Mouse (Mus musculus) frontal cortex, adult (tissue): ENCODE measurements around the gene 1190005I06Rik.
A peak's percentile ranks its signal among the peaks of the same experiment; 100 is the strongest.

Source experiments
- ATAC-seq: cut with Nextera tagmentation; 2 replicates; pipeline ENCODE4 v1.9.2; 2017; ENCODE audit warnings: mild to moderate bottlenecking, moderate library complexity, mixed read lengths; ENCODE audit not compliant: low TSS enrichment

The 1190005I06Rik gene

DNA sequence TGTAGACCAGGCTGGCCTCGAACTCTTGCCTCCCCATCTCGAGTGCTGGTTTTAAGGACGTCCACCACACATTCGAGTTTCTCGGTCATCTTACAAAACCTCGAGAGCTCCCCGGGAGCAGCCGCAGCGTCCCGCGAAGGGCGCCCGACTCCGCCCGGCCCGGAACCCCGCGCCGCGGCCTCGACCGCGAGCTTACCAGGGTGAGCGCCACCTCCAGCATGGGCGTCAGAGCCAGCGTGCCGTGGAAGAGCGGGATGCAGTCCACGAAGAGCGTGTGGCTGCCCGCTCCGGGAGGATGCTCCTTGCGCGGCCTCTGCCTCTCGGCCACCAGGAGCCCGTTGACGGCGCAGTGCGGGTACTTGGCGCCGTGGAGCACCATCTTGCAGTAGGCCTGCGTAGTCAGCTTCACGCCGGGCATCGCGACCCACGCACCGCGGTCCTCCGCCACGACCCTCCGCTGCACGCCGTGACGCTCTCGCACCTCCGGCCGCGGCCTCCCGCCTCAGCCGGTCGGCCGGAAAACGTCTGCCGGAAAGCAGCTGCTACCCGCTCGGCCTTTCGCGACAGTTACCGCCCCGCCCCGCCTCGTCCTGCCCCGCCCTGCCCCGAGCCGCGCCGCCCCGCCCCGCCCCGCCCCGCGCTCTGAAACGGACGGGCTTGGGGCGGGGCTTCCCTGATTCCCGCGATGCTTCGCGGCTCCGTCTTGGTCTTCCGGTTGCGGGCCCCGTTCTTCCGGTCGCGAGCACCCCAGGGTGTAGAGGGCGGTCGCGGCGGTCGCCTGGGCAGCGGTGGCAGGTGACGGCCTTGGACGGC is 20.3 kb upstream of the 1190005I06Rik start, which contains the start of the genes Gm27021 and Cox4i1:
TSS of gene Gm27021 (minus strand) at position 519 of the 813 bp plus-strand sequence.
TSS of gene Cox4i1 (plus strand) at position 662 of the 813 bp plus-strand sequence.
- peak; percentile 85 for ATAC-seq

DNA sequence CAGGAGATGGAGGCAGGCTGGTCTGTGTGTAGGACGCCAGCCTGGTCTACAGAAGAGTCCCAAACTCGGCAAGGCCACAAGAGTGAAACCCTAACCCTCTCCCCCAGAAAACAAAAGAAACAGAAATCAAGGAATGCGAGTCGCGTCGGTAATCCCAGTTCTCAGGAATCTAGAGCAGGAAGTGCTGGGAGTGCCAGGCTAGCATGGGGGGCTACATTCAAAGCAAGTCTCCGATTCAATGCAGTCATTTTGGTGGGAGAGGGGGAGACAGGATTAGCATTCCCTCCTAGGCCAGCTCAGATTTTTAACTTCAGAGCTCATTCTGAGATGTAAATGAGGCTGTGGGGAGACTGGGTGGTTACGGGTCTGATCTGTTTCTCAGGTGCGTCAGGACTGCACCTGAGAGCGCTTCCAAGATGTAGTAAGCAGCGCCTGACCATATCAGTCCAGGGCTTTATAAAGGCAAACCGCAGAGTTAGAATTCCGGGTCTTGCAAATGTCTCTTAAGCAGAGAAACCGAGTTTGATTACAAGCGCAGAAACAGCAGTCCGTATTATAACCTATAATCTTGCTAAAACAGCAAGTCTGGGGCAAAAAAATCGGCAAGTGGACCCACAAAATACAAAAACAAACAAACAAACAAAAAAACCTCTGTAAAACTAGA is 19.5 kb upstream of the 1190005I06Rik start:
- no peak for ATAC-seq

DNA sequence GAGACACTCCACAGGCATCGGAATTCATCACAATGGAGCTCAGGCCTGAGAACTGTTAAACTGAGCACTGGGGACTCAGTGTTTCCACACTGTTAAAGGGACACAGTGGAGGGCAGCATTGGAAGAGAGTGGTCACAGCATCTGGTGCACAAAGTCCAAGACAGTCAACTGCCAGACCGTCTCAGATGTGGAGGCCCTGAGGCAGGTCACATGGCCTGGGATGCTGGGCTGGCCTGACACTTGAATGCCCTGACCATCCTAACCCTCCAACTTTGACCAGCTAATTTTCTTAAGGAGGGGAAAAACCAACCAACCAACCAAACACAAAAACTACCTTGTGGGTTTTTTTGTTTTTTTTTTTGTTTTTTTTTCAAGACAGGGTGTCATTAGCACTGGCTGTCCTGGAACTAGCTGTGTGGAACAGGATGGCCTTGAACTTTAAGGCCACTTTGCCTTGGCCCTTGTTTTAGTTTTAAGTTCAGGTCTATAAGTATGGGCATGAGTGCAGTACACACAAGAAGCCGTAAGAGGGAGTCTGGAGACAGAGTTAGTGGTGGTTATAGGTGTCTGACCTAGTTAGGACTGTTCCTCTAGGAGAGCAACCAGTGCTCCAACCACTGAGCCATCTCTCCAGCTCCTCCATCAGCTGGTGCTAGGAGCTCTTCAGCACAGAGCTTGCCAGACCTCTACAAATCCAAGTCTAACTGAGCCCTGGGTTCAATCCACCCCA is 18.5 kb upstream of the 1190005I06Rik start:
- no peak for ATAC-seq

DNA sequence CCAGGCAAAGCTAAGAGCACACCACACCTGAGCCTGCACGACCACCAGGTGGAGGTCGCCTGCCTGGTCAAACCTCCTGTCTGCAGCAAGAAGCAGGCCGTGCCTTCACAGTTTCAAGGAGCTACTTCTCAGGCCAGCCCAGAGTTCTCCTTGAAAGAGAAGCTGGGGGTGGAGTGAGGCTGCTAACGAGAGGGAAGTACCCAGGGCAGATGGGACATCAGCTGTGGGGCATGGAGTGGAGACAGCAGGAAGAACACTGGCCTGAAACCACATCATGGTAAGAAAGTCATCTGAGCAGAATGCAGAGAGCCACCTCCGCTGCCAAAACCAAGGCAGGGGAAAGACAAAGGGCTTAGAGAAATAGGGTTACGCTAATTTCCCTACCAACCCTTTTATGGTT is 17.1 kb upstream of the 1190005I06Rik start:
- ATAC-seq, result no peak

DNA sequence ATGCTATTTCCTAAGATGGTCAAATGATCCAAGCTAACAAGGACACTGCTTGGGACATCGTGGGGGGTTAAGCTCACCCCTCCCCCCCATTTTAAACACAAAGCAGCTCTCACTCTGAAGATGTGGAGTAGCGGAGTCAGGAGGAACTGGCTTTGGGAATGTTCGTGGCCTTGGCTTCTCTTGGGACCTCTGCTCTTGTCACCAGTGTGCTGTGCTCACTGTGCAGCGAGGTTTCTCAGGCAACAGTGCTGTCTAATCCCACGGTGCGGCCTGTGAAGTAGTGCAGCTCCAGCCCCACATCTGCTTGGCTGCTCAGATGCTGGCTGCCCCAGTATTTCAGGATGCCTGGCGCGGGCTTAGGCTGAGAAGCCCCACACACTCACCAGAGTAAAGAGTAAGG is 10.0 kb upstream of the 1190005I06Rik start:
- ATAC-seq, result no peak

DNA sequence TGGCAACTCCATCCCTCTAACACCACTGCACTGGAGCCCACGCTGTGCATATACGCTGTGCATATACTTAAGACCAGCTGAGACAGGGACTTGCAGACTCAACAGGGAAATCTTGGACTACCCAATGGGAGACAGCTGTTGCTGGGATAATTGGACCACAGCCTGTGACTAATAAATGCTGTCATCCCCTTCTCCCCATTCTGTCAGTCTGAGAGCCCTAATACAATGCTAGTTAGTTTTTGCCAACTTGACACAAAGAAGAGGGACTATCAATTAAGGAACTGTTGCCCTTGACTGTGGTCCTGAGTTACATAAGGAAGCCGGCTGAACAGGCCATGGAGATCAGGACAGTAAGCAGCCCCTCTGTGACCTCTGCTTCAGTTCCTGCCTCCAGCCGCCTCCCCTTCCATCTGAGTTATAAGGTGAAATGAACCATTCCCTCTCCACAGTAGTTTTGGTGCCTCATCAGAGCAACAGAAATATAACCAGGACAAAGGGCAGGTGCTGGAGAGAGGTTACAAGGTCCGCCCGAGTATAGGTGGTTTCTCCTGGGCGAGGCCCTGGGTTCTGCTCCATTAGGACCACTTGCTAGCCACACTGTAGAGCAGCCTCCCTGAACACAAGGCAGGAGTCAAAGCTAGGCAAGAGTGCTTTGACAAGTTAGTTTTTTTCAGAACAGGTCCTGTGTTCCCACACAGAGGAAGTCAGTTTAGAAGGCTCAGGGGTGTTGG is 9.1 kb upstream of the 1190005I06Rik start:
- ATAC-seq, result no peak

DNA sequence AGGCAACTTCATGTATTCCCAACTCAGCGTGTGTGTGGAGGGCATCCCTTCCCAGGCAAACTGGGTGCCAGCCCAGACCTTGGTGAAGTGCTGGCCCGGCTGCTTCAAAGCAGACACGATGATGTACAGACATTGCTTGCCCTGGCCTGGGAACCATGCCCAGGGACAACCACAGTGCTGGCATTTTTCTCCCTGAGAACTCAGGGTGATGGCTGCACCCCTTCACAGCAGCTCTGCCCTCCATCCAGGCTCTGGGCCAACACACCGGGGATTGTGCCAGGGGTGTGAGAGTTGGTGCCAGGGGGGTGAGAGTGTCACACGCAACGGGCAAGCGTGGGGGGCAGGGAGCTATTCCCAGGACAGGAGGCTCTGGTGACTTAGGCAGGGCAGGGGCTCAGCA is 2.8 kb downstream of the 1190005I06Rik start:
- ATAC-seq, result peak; percentile 60

DNA sequence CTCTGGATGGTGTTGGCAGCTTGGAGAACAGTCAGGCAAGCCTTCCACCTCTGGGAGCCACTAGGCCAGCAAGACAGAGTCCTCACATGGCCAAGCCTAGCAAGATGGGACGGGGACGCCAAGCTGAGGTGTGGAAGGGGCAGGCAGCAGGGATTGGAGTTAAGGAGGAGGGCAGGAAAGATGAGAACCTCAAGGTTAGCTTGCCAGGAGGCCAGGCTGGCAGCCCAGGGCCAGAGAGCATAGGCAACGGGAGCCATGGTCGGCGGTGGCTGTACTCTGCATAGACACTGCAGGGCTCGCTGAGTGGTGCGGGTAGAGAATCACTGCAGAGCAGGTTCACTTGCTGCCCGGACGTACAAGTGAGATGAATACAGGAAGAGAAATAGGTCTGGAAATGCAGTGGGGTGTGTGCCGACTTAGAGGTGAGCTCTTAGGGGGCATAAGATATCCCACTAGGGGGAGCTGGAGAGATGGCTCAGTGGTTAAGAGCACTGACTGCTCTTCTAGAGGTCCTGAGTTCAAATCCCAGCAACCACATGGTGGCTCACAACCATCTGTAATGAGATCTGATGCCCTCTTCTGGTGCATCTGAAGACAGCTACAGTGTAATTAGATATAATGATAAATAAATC is 5.3 kb downstream of the 1190005I06Rik start:
- ATAC-seq, result no peak

DNA sequence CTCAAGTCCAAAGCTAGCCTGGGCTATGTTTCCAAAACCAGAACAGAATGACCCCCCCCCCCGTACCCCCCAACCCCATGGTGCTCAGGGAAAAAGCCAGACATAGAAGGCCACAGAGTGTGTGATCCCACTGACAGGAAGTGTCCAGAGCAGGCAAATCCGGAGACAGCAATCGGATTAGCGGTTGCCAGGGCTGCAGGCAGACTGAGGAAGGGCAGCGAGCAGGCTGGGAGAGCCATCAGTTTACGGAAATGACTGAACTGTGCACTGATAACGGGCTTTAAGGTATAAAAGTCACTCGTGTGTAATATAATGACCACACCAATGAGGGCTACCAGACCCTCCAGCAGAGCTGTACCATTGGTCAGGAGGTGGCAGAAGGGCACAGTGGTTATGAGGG is 6.2 kb downstream of the 1190005I06Rik start:
- ATAC-seq, result no peak

DNA sequence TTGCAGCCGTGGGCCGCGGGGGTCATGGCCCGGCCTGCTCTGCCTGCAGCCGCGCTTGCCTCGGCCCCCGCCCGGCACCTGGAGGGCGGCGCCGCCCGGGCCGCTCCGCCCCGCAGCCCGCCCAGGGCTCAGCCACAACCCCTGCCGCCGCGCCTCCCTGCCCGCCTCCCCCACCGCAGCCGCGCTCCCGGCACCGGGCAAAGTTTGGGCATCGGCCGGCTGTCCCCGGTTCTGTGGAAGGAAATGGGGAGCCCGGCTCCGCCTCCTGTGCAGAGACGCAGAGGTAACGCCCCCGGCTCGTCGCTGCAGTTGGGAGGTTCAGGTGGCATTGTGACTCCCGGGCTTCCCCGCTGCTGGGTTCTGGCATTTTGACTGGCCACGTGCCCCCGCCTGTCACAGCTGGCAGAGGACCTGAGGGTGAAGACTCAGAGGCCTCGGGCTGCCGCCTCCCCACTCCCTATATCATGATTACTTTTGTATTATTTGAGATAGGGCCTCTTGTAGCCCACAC is 13.0 kb downstream of the 1190005I06Rik start:
- peak; percentile 76 for ATAC-seq

DNA sequence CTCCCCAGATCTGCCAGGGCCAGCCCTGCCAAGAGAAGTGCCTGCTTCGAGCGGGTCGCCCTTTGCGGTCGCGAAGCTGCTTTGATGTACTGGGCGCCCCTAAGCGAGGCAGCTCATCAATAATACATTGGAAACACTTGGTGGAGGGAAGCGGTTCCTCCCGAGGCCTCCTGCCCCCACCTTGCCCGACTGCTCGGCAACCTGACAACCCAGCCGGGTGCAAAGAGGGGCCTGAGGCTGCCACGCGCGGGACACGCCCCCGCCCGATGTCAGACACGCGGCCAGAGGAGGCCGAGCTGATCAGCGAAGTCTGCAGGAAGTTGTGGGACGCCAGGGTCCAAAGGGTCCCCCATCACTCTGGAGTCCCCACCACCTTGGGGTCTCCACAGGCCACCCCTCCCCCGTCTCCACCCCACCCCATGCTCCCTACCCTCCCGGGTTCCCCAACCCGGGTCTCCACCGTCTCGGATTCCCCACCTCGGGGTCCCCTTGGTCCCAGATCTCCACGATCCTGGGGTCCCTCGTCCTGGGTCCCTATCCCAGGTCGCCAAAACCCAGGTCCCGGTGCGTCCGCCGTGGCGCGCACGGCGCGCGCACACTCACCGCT is 13.7 kb downstream of the 1190005I06Rik start:
- ATAC-seq, result no peak

DNA sequence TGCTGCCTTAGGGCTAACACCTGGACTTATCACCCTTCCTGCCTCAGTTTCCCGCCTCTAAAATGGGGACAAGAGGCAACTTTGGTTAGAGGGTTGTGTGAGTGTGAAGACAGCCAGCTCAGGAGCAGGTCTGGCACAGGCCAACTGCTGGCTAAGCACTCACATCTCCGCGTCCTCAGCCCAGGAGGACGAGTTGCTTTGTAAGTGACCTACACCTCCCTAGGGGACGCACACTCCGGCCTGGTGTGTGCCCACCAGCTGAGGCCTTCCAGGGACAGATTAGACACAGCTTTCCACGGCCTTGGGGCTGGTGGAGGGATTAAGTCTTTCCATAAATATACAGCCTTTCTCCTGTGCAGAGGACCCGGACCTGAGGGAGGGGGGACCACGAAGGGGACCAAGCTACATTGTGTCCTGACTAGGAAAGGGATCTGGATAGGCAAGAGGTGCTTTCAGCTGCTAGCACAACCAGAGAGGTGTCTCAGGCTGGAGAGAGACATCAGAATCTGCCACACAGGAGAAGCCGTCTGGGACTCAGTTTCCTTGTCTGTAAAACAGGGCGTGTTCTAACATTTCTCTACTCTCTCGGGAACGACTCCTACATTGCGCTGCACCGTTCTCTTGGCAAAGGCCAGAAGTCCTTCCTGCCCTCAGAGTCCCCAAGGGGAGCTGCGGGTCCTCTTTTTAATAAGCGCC is 14.3 kb downstream of the 1190005I06Rik start:
- no peak for ATAC-seq

DNA sequence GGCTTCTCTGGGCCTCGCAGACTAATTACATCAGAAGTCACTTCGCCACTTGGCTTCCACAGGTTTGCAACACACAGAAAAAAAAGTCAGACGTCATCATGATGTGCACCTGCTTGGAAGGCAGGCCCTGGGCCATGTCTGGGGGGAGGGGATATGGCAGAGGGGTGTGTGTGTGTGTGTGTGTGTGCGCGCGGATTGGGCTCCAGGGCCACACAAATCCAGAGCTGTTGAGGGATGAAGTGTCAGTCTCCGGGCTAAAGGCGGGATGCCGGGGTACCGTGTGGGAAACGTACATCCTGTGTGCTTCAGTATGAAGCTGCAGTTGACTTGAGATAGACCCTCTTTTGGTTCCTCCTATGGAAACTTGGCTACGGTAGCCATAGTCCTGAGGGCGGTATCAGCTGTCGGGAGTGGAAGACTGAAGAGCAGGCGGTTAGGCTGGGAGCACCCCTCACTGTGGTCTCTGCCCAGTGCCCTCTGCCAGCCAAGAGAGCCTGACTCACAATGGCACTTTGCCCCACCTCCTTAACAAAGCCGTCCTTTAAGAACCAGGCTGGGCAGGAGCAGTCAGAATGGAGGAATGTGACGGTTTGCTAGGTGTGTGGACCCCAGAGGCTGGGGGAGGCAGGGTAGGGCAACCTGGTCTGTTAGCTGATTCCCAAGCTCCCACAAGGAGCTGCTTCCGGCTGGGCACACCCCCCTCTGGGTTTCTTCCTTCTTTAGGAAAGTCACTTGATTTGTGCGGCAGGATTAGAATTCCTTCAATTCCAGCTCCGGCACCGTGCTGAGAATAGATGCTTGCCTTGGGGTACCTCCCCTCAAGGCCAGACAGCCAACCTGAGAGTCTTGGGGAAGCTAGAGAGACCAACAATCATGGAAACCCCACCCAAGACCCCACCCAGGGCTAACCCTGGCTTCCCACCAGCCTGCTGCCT is 15.7 kb downstream of the 1190005I06Rik start:
- no peak for ATAC-seq

DNA sequence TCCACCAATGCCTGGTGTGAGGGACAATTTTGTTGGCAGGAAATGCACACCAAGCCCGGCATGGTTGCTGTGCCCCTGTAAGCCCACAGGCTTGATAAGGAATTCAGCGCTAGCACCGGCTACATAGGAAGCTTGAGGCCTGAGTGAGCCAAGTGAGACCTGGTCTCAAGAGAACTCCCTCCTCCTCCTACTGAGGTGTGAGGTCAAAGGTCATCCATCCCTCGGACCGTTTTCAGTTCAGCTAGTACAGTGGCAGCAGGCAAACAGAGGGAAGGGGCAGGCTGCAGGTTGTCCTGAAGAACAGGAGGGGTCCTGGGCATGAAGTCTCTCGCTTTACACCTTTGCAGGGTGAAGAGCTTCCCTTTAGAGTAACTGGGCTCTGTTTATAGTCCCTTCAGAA is 16.6 kb downstream of the 1190005I06Rik start:
- ATAC-seq, result no peak

DNA sequence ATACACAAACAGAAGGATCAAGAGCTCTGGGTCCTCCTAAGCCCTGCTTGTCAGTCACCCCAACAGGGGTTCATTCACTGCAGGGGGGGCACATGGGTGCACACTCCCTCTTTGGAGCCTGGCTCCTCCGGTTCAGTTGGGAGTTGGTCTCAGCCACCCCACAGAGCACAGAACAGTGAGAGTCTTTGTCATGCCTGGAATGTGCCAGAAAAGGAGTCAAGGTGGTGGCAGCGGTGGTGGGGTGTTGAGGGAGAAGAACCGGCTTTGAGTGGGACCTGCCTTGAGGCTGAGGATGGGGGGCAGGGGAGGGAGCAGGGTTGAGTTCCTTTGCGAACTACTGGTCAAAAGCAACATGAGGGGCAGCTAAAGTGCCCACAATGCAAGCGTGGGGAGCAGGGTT is 17.4 kb downstream of the 1190005I06Rik start:
- ATAC-seq, result no peak

DNA sequence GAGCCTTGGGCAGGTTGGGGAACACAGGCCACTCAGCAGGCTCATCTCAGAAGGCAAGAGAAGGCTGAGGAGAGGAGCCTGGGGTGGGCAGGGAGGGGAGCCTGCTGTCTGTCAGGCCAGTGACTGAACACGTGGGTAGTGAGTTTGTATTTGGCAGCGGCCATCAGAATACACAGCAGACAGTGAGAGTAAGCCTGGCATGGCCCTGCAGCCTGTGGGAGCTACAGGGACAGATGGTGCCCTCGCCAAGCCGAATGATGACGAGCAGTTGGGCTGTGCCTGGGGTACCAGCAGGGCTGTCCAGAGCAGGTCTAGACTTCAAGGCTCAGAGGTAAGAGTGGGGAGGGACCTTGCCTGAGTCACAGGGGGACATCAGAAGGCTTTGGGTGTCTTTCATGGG is 20.1 kb downstream of the 1190005I06Rik start:
- peak; percentile 51; the same call in 1 of the 2 replicates for ATAC-seq

DNA sequence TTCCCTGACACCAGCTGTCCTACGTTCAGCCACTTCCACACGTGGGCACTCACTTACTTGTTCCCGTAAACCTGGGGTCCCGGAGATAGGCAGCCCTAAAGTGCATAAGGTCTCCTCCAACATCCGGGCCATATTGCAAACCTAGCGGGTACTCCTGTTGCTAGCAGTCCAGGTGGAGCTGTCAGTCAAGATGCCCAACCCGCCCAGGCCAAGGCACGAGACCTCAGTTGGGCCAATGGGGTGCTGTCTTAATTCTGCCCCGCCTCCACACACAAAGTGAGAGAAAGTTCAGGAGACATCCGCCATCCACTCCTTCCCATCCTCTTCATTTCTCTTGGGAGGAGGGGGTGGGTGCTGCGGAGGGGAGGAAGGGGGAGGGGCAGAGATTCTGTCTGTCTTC is 21.0 kb downstream of the 1190005I06Rik start:
- ATAC-seq, result no peak

DNA sequence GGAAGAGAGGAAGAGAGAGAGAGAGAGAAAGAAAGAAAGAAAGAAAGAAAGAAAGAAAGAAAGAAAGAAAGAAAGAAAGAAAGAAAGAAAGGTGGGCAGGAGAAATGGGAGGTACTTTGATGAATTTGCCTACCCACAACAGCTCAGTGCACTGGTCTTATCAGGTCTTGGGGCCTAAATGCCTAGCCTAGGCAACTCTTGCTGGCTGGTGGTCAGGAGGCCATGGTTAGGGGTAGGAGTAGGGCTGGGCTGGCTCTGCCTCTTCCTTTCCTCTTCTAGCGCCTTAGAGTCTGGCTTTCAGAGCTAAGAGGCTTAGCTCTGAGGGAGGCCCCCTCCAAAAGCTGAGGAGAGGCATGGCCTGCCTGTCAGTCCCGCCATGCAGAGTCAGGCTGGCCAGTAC is 23.8 kb downstream of the 1190005I06Rik start:
- ATAC-seq, result no peak

DNA sequence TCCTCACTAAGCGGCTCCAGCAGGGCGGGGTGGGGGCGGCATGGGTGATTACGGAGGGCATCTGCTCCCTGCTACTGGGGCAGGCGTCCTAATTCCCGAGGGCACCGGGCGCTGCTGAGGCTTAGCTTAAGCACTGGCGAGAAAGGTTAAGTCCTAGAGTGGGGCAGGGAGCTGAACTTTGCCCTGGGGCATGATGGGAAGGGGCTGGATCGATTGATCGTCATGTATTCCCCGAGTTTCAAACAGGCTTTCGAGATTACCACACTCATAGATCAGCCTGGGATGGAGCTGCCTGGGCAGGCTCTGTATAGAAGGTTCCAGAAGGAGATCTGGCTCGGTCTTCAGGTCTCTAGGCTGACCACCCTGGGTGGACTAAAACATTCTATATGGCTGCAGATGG is 25.3 kb downstream of the 1190005I06Rik start:
- ATAC-seq, result no peak
